Mouse (Mus musculus) kidney, adult 2 months (tissue): ENCODE results near the gene Selenoo. TPM values are rescaled to one million over a fixed set of nuclear protein-coding genes. Genes with fewer than 3 reads are reported as not detected.
A peak's percentile ranks its signal among the peaks of the same experiment; 100 is the strongest.

Experiments used
- DNase-seq: peaks from one replicate; pipeline ENCODE4 v3.0.0; 2021
- H3K27ac ChIP-seq: fragments of 200-500 bp; 2 replicates; pipeline ENCODE4 v1.5.1; 2012; ENCODE audit warnings: low read depth, low read length, control low read depth, inconsistent platforms; ENCODE audit not compliant: insufficient read depth
- H3K27me3 ChIP-seq: fragments of 200-500 bp; replicated peaks from 2 replicates; pipeline ENCODE4 v1.6.1; 2012; ENCODE audit warnings: mild to moderate bottlenecking, moderate library complexity, low read length, inconsistent platforms; ENCODE audit not compliant: control insufficient read depth, insufficient read depth
- H3K36me3 ChIP-seq: fragments of 200-500 bp; 2 replicates; pipeline ENCODE4 v1.6.1; 2012; ENCODE audit warnings: mild to moderate bottlenecking, moderate library complexity, low read length, inconsistent platforms; ENCODE audit not compliant: control insufficient read depth, insufficient read depth
- H3K4me1 ChIP-seq: fragments of 200-500 bp; 2 replicates; pipeline ENCODE4 v1.6.1; 2011; ENCODE audit warnings: low read length; ENCODE audit not compliant: control insufficient read depth, insufficient read depth
- H3K4me3 ChIP-seq: fragments of 200-500 bp; 2 replicates; pipeline ENCODE4 v1.5.1; 2011; ENCODE audit warnings: mild to moderate bottlenecking, low read depth, low read length, control low read depth; ENCODE audit not compliant: insufficient read depth
- CTCF ChIP-seq: fragments of 200-500 bp; conservative IDR thresholded peaks from 2 replicates; pipeline ENCODE4 v1.5.1; 2011; ENCODE audit warnings: low read depth, mild to moderate bottlenecking, control low read depth, low read length, moderate library complexity, mixed read lengths; ENCODE audit not compliant: insufficient read depth, insufficient read length
- POLR2A ChIP-seq: fragments of 200-500 bp; IDR thresholded peaks from one replicate; pipeline ENCODE4 v1.6.1; 2011; ENCODE audit warnings: low read depth, low read length, control low read depth
- WGBS: fragments of 180-500 bp; shearing (Covaris S2); methylation state at CpG from one replicate; pipeline ENCODE4 v1.1.7; 2018; 5-methylcytosine and 5-hydroxymethylcytosine counted together
- polyA plus RNA-seq: library from polyadenylated mRNA; depleted of rRNA; stranded (reverse); fragments of >200 nt; gene quantifications from 2 replicates; pipeline ENCODE4 v1.2.3, GENCODE M21; 2012; rRNA removed

The Selenoo gene
- polyA plus RNA-seq, result 55.9 and 68.7 TPM in 2 replicates

DNA sequence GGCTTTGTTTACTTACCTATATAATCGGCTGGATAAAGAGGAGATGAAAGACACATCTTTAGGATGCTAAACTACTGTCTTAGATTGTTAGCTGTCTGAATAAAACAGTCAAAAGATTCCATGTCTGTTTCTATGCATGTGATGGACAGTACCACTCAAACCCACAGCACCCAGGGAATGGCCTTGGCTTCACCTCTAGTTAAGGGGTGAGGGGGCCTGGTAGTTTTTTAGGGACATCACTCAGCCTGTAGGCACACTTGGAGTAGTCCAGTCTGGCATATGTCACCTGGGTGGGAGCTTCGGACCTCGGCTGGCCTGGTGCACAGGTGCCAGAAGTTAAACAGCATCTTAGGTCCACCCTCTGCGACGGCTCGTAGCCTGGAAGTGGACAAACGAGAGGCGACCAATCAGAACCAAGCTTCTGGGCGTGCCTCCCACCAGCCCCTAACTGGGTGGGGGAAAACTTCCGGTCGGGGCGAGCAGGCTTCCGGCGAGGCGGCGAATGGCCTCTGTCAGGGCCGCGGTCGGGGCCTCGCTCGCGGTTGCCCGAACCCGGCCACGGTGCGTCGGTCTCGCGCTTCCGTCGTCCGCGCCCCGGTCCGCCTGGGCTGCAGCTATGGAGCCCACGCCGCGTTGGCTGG, at the start of gene Selenoo:
Gene Selenoo, plus strand, starts transcription at position 478 of the 641 bp plus-strand sequence.
- Histone ChIP-seq H3K4me3 (peak within 1 kb of the TSS; percentile 87), H3K4me1 (peaks cover 6% of the 10 kb centered on the region; the same call in 1 of the 2 replicates), H3K27me3 (no peaks in the 10 kb centered on the region), H3K36me3 (no peaks in the 10 kb centered on the region; the same call in none of the 2 replicates), H3K27ac (peak within 1 kb of the TSS; percentile 84)
- WGBS, result 1% methylated on average over 38 of the region's 38 CpGs
- peak; percentile 50 for TF ChIP-seq POLR2A
- TF ChIP-seq CTCF, result no peak
- peak; percentile 96 for DNase-seq

DNA sequence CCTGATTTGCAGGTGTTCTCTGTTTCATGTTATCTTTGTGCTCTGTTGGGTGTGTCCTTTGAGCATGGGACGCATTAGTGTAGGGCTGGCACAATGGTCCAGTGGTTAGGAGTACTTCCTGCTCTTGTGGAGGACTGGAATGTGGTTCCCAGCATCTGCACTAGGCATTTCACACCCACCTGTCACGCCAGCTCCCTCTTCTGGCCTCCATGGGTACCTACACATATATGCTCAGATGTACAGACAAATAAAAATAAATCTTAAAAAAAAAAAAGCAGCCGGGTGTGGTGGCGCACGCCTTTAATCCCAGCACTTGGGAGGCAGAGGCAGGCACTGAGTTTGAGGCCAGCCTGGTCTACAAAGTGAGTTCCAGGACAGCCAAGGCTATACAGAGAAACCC, 44.5 kb upstream of the Selenoo start:
- whole genome bisulfite sequencing, result 73% methylated on average over 5 of the region's 5 CpGs
- no peak for DNase-seq
- Histone ChIP-seq H3K4me3 (no peak overlapping the region), H3K27me3 (no peaks in the 10 kb centered on the region), H3K27ac (no peak overlapping the region), H3K36me3 (no peaks in the 10 kb centered on the region), H3K4me1 (no peaks in the 10 kb centered on the region)
- no peak for TF ChIP-seq POLR2A
- TF ChIP-seq CTCF, result 0 out of 2 replicates have a peak, but pooled peaks have one; percentile 18

DNA sequence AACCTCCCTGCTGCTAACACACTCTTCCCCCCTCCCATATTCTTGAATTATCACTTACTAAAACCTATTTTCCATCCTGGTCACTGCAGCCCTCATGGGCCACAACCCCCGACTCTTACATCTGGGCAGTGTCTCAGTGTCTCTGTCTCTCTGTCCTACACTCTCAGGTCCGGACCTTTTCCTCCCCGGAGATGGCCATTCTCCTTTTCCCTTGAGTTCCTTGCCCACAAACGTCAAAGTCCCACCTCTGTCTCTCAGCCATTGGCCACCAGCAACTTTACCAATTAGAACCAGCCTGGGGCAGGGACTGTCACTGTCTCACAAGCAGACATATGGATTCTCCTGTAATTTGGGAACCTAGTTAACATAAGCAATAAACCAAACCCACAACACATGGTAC, 42.5 kb upstream of the Selenoo start:
- no peaks in the 10 kb centered on the region for H3K27me3 ChIP-seq
- TF ChIP-seq CTCF (no peak), POLR2A (no peak)
- H3K27ac ChIP-seq, result no peak overlapping the region
- H3K4me1 ChIP-seq, result no peaks in the 10 kb centered on the region
- 70% methylated on average over 4 of the region's 4 CpGs for WGBS
- no peak for DNase-seq
- no peaks in the 10 kb centered on the region for H3K36me3 ChIP-seq
- H3K4me3 ChIP-seq, result no peak overlapping the region

DNA sequence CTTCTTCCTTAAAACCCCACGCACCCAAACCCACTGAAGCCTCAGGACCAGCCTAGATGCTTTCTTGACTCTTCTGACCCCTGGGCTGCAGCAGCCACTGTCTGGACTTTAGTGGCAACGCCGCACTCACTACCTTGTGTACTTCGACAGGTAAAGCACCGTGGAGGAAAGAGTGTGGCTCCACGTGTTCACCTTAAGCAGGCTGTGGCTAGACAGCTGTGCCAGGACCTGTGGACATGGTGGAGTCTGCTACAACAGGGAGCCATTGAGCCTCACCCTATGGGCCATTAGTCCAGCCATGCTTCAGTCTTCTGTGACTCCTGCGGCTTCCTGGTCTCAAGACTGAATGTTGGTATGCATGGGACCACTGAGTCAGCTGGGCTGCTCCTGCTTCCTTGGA, 34.2 kb upstream of the Selenoo start:
- H3K36me3 ChIP-seq, result no peaks in the 10 kb centered on the region
- H3K4me3 ChIP-seq, result no peak overlapping the region
- no peak overlapping the region for H3K27ac ChIP-seq
- no peaks in the 10 kb centered on the region for H3K4me1 ChIP-seq
- WGBS, result 91% methylated on average over 7 of the region's 7 CpGs
- TF ChIP-seq CTCF (no peak), POLR2A (no peak)
- DNase-seq, result no peak
- H3K27me3 ChIP-seq, result no peaks in the 10 kb centered on the region; the same call in 1 of the 2 replicates

DNA sequence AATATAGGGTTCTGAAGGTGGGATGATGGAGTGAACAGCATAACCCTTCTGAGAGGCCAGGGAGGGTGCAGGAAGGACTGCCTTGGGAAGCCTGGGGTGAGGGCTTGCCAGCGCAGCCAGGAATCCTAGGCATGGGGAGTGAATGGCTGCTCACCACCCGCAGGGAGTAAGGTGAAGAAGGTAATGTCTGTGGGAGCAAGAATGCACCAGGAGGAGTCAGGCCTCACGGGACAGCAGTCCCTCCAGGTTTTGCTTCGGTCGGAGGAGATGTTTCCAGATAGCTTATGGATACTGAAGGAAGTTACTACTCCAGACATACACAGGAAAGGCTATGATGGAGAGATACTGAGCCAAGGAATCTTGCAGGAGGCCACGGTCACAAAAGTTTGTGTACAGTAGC, 30.1 kb upstream of the Selenoo start:
- no peaks in the 10 kb centered on the region for H3K4me1 ChIP-seq
- H3K4me3 ChIP-seq, result no peak overlapping the region
- no peak for DNase-seq
- no peak overlapping the region for H3K27ac ChIP-seq
- no peaks in the 10 kb centered on the region; the same call in 1 of the 2 replicates for H3K27me3 ChIP-seq
- 29% methylated on average over 6 of the region's 6 CpGs for WGBS
- TF ChIP-seq CTCF, result no peak
- no peak for TF ChIP-seq POLR2A
- no peaks in the 10 kb centered on the region for H3K36me3 ChIP-seq

DNA sequence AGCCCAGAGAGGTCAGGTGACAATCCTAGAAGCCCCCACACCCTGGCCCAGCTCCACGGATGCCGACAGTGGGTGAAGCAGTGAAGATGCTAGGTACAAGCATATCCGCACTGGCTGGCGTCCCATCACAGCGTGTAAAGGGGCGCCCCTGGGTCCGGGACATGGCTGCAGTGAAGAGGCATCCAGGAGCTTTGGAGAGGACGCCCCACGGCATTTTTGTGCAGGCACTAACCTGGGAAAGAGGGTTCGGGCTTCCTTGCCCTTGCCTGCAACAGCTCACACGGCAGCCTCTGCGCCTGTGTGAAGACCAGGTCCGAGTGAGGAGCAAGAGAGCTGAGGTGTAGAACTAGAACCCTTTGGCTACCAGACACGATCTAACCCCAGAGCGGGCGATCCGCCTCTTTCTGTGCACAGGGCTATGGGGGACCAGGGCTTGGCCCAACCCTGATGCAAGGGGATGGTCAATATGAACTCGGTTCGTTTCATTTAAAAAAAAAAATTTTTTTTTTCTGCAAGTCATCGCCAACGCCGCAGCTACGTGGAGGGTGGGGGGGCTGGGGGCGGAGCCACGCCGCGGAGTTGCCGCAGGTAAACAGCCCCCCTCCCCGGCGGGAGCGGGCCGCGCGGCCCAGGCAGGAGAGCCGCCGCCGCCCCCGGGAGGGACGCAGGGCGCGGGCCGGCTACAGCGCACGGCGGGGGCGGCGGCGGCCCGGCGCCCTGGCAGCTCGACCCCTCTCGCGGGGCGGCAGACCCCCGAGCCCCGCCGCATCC, 29.5 kb upstream of the Selenoo start, which contains the start of gene Panx2:
Gene Panx2, plus strand, starts transcription at position 574 of the 771 bp plus-strand sequence.
- DNase-seq, result no peak
- TF ChIP-seq POLR2A (no peak), CTCF (no peak)
- Histone ChIP-seq H3K4me1 (no peaks in the 10 kb centered on the region), H3K4me3 (peak within 1 kb of the TSS; percentile 33; the same call in 1 of the 2 replicates), H3K27me3 (no peaks in the 10 kb centered on the region; the same call in 1 of the 2 replicates), H3K27ac (no peak within 1 kb of the TSS), H3K36me3 (no peaks in the 10 kb centered on the region)
- 2% methylated on average over 50 of the region's 57 CpGs for WGBS
